Mouse (Mus musculus) CH12.LX (cell line): ENCODE results near the gene Celf5. TPM values are rescaled to one million over a fixed set of nuclear protein-coding genes. Genes with fewer than 3 reads are reported as not detected.

Source experiments
- DNase-seq: peaks from one replicate; pipeline ENCODE4 v3.0.0-alpha.2; 2013; ENCODE audit errors: extremely low read depth
- H3K27ac ChIP-seq: 2 replicates; pipeline ENCODE4 v1.5.1; 2012; ENCODE audit warnings: low read depth, mild to moderate bottlenecking, control low read depth, moderate library complexity; ENCODE audit not compliant: insufficient read depth
- H3K27me3 ChIP-seq: replicated peaks from 2 replicates; pipeline ENCODE3; 2012; ENCODE audit warnings: inconsistent platforms
- H3K36me3 ChIP-seq, 2 experiments: replicated peaks in 1 of 2; 2 replicates each; pipeline versions ENCODE3 to v1.6.1; 2012; ENCODE audit warnings: inconsistent platforms in 1 of 2, low read length in 1 of 2, mild to moderate bottlenecking in 1 of 2, mixed read lengths in 1 of 2, moderate library complexity in 1 of 2; ENCODE audit not compliant: control insufficient read depth in 1 of 2, insufficient read depth in 1 of 2
- H3K4me1 ChIP-seq, 2 experiments: 2 replicates each; pipeline ENCODE4 v1.6.1; 2012; ENCODE audit warnings: inconsistent platforms in 1 of 2, moderate library complexity in 1 of 2; ENCODE audit not compliant: insufficient read depth in 2 of 2, control insufficient read depth in 1 of 2
- H3K4me2 ChIP-seq: 2 replicates; pipeline ENCODE4 v1.6.1; 2012; ENCODE audit warnings: low read depth, mild to moderate bottlenecking, control low read depth; ENCODE audit not compliant: poor library complexity, insufficient read depth, severe bottlenecking
- H3K4me3 ChIP-seq, 3 experiments: fragments of 150-350 bp in 1 of 3; sonication (generic) in 1 of 3; replicated peaks in 1 of 3; 2 replicates each; pipeline versions ENCODE3 to v1.5.1; 2011 to 2012; ENCODE audit warnings: low read depth in 2 of 3, low read length in 2 of 3, mild to moderate bottlenecking in 2 of 3, moderate library complexity in 2 of 3, control low read depth in 1 of 3, improper control_type of control experiment in 1 of 3, inconsistent platforms in 1 of 3, mixed read lengths in 1 of 3; ENCODE audit not compliant: poor library complexity in 1 of 3
- H3K79me2 ChIP-seq: replicated peaks from 2 replicates; pipeline ENCODE4 v1.6.1; 2012; ENCODE audit warnings: mild to moderate bottlenecking, moderate library complexity; ENCODE audit not compliant: control insufficient read depth, poor library complexity, insufficient read depth, severe bottlenecking; ENCODE audit errors: extremely low read depth
- H3K9ac ChIP-seq: 2 replicates; pipeline ENCODE4 v1.6.1; 2012; ENCODE audit warnings: low read depth, mild to moderate bottlenecking, control low read depth, moderate library complexity; ENCODE audit not compliant: insufficient read depth
- H3K9me3 ChIP-seq: replicated peaks from 2 replicates; pipeline ENCODE3; 2012; ENCODE audit warnings: low read length, inconsistent platforms, mixed read lengths
- CHD1 ChIP-seq: IDR thresholded peaks from 2 replicates; pipeline ENCODE4 v1.6.1; 2012; ENCODE audit warnings: low read depth, low read length, improper control_type of control experiment, inconsistent platforms
- CHD2 ChIP-seq: IDR thresholded peaks from 2 replicates; pipeline ENCODE4 v1.6.1; 2011; ENCODE audit warnings: low read length, improper control_type of control experiment
- E2F4 ChIP-seq: IDR thresholded peaks from 2 replicates; pipeline ENCODE4 v1.6.1; 2011; ENCODE audit warnings: low read depth, low read length, improper control_type of control experiment; ENCODE audit not compliant: insufficient replicate concordance
- ELF1 ChIP-seq: IDR thresholded peaks from 2 replicates; pipeline ENCODE4 v1.6.1; 2014; ENCODE audit warnings: low read depth, mild to moderate bottlenecking, inconsistent platforms, low read length, improper control_type of control experiment
- EP300 ChIP-seq: IDR thresholded peaks from 2 replicates; pipeline ENCODE4 v1.6.1; 2011; ENCODE audit warnings: low read length, improper control_type of control experiment
- ETS1 ChIP-seq: conservative IDR thresholded peaks from 2 replicates; pipeline ENCODE4 v1.6.1; 2012; ENCODE audit warnings: low read depth, mild to moderate bottlenecking, inconsistent platforms, low read length, improper control_type of control experiment, moderate library complexity
- JUND ChIP-seq: conservative IDR thresholded peaks from 2 replicates; pipeline ENCODE4 v1.6.1; 2011; ENCODE audit warnings: low read depth, low read length, improper control_type of control experiment
- MAFK ChIP-seq: IDR thresholded peaks from 2 replicates; pipeline ENCODE4 v1.6.1; 2011; ENCODE audit warnings: low read length, improper control_type of control experiment; ENCODE audit not compliant: insufficient replicate concordance
- MAX ChIP-seq: IDR thresholded peaks from 2 replicates; pipeline ENCODE4 v1.6.1; 2011; ENCODE audit warnings: low read length, improper control_type of control experiment
- MAZ ChIP-seq: IDR thresholded peaks from 2 replicates; pipeline ENCODE4 v1.6.1; 2012; ENCODE audit warnings: low read depth, mild to moderate bottlenecking, inconsistent platforms, low read length, improper control_type of control experiment, moderate library complexity
- MEF2A ChIP-seq: IDR thresholded peaks from 2 replicates; pipeline ENCODE4 v1.6.1; 2014; ENCODE audit warnings: low read depth, mild to moderate bottlenecking, inconsistent platforms, low read length, improper control_type of control experiment, borderline replicate concordance
- NELFE ChIP-seq: IDR thresholded peaks from 2 replicates; pipeline ENCODE4 v1.6.1; 2011; ENCODE audit warnings: low read depth, low read length, improper control_type of control experiment
- PAX5 ChIP-seq: IDR thresholded peaks from 2 replicates; pipeline ENCODE4 v1.6.1; 2012; ENCODE audit warnings: low read length, inconsistent platforms, mixed read lengths
- RAD21 ChIP-seq: IDR thresholded peaks from 2 replicates; pipeline ENCODE4 v1.6.1; 2011; ENCODE audit warnings: low read depth, mild to moderate bottlenecking, low read length, improper control_type of control experiment, moderate library complexity
- RCOR1 ChIP-seq: conservative IDR thresholded peaks from 2 replicates; pipeline ENCODE4 v1.6.1; 2012; ENCODE audit warnings: low read depth, mild to moderate bottlenecking, inconsistent platforms, low read length, improper control_type of control experiment
- SIN3A ChIP-seq: IDR thresholded peaks from 2 replicates; pipeline ENCODE4 v1.6.1; 2012; ENCODE audit warnings: low read length, improper control_type of control experiment, inconsistent platforms
- TBP ChIP-seq: conservative IDR thresholded peaks from 2 replicates; pipeline ENCODE4 v1.6.1; 2011; ENCODE audit warnings: low read depth, low read length, improper control_type of control experiment
- UBTF ChIP-seq: IDR thresholded peaks from 2 replicates; pipeline ENCODE4 v1.6.1; 2012; ENCODE audit warnings: low read depth, mild to moderate bottlenecking, inconsistent platforms, low read length, improper control_type of control experiment, moderate library complexity
- USF2 ChIP-seq: conservative IDR thresholded peaks from 2 replicates; pipeline ENCODE4 v1.6.1; 2011; ENCODE audit warnings: low read depth, low read length, improper control_type of control experiment
- ZNF384 ChIP-seq: IDR thresholded peaks from 2 replicates; pipeline ENCODE4 v1.6.1; 2012; ENCODE audit warnings: low read depth, low read length, improper control_type of control experiment, inconsistent platforms
- dilution Hi-C: fragments of 300-500 bp; cut with MboI; formaldehyde crosslinking; loops from 2 replicates; pipeline ENCODE4 v1.14.3; 2020; ENCODE audit warnings: low sequenced_read_pairs; ENCODE audit not compliant: extremely low pct_unique_long_range_greater_than_20kb, extremely low pct_ligation_motif_present
- in situ Hi-C: fragments of 300-500 bp; cut with MboI; formaldehyde crosslinking; loops from 3 replicates; pipeline ENCODE4 v1.14.3; 2019; ENCODE audit warnings: low sequenced_read_pairs, low pct_ligation_motif_present, low pct_unique_long_range_greater_than_20kb, mixed read lengths
- polyA plus RNA-seq: library from polyadenylated mRNA; unstranded; fragments of >175 nt; gene quantifications from 2 replicates; pipeline ENCODE4 v1.2.1, GENCODE M21; 2012; ENCODE audit warnings: low read depth; ENCODE audit not compliant: insufficient read length
- total RNA-seq, 2 experiments: library from RNA; depleted of rRNA; stranded (reverse); fragments of 300-350 nt in 1 of 2; fragments of >200 nt in 1 of 2; gene quantifications; 2 replicates each; pipeline ENCODE4 v1.2.3; 2012 to 2014

Gene Celf5
- total and polyA plus RNA-seq, 3 experiments: 0.07 to 0.08 TPM; not detected in 1

DNA sequence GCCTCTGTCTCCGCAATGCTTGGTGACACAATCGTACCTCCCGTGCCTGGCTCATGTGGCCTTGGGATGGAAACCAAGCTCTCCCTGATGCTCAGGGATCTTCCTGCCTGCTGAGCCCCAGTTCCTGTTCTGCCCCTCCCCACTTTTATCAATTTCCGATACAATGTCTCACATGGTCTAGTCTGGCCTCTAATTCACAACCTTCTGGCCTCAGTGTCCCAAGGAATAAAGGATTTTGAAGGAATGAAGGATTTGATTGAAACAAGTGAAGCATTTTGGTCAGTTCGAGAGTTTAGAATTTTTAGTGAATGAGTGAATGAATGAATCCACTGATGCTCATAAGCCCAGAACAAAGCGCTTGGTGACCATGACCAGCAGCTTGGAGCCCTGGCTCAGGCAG, 40.6 kb upstream of the Celf5 start:
- in situ Hi-C loops: no loop called here
- Histone ChIP-seq H3K79me2 (no peaks in the 10 kb centered on the region), H3K9me3 (no peaks in the 10 kb centered on the region), H3K4me2 (peak overlapping the region; percentile 54), H3K27ac (no peak overlapping the region), H3K4me1 (peaks cover 19 to 50% of the 10 kb centered on the region in 2 experiments), H3K36me3 (peaks cover 0 to 4% of the 10 kb centered on the region in 2 experiments), H3K27me3 (peaks cover 4% of the 10 kb centered on the region), H3K9ac (no peak overlapping the region), H3K4me3 (peak overlapping the region; percentile 42 to 49 (median 48))
- no peak for DNase-seq
- dilution Hi-C loops: no loop called here
- no peak for TF ChIP-seq NELFE
- no peak for TF ChIP-seq ETS1
- TF ChIP-seq E2F4: no peak
- TF ChIP-seq RCOR1: no peak
- no peak for TF ChIP-seq MAX
- TF ChIP-seq ELF1: no peak
- no peak for TF ChIP-seq UBTF
- TF ChIP-seq MAZ: no peak
- no peak for TF ChIP-seq MEF2A
- no peak for TF ChIP-seq MAFK
- TF ChIP-seq RAD21: no peak
- TF ChIP-seq PAX5: no peak
- TF ChIP-seq EP300: no peak

DNA sequence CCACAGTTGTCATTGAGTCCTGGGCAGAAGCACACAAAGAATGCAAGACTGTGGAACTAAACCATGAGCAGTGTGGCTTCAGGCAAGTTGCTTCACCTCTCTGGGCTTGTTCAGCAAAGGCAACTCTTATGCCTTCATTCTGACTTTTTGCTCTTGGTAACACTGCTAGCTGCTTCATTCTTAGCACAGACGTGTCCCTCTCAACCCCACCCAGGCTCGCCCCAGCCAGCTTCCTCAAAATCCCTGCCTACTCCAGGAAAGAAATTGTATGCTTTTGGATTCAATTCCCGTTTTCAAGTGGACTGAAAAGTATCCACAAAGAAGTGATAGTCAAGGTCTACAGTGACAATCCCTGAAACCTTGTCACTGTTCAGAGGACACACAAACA, 37.5 kb upstream of the Celf5 start:
- H3K79me2 ChIP-seq: no peaks in the 10 kb centered on the region
- H3K27ac ChIP-seq: no peak overlapping the region
- DNase-seq: no peak
- TF ChIP-seq ZNF384 (no peak), NELFE (no peak), MAX (no peak), UBTF (no peak), MEF2A (no peak), SIN3A (no peak), PAX5 (no peak), CHD1 (no peak), JUND (no peak), USF2 (no peak), MAFK (no peak), ETS1 (no peak), CHD2 (no peak), TBP (no peak)
- H3K36me3 ChIP-seq: no peaks in the 10 kb centered on the region
- no peak overlapping the region for H3K4me3 ChIP-seq
- dilution Hi-C loops: no loop called here
- H3K4me2 ChIP-seq: no peak overlapping the region
- H3K27me3 ChIP-seq: peaks cover 4% of the 10 kb centered on the region
- no peaks in the 10 kb centered on the region for H3K9me3 ChIP-seq
- no peak overlapping the region for H3K9ac ChIP-seq
- H3K4me1 ChIP-seq: peaks cover 33 to 62% of the 10 kb centered on the region in 2 experiments
- in situ Hi-C loops: no loop called here
